ENCODE assay signal across 8 mouse cellular contexts in the genomic region with DNA sequence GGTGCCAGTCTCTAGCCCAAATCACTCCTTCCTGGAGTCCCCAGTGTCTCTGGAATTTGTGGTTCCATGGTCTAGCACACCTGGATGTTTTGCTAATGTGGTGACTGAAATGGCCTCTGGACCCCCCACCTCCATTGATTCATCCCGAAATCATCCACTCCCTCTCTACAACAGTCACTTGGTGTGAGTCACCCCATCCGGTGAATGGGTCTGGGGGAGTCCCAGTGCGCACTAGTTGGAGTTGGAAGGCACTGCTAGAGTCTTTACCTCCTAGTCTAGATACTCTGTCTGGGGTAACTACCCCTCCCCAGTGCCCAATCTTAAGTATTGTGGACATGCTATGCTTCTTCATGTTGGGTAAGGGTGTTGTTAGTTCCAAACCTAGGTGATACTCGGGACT. TPM values are rescaled to one million over a fixed set of nuclear protein-coding genes. Genes with fewer than 3 reads are reported as not detected.
DNase-seq lines count a peak whose midpoint lies in the region; ATAC-seq and TF ChIP-seq lines count a peak whose summit lies in the region.

No protein-coding gene starts in this region.

- peak overlapping the region; percentile 62 for H3K4me2 ChIP-seq in kidney, postnatal 0 days (ENCODE audit: low read length)
- peak overlapping the region; percentile 76 for H3K4me2 ChIP-seq in hindbrain, embryonic 16.5 days (ENCODE audit: low read length)
- H3K4me2 ChIP-seq in myocyte (ENCODE audit: low read depth) = peak overlapping the region; percentile 95

- H3K27ac ChIP-seq in kidney, postnatal 0 days = peak overlapping the region; percentile 93
- peak overlapping the region; percentile 88; the same call in 1 of the 2 replicates for H3K27ac ChIP-seq in embryonic facial prominence, embryonic 10.5 days (replicated peaks)
- no peak overlapping the region for H3K27ac ChIP-seq in hindbrain, embryonic 16.5 days (ENCODE audit: low read depth, low read length)

- peak overlapping the region; percentile 83 for H3K9ac ChIP-seq in kidney, postnatal 0 days (ENCODE audit: low read depth, low read length)
- peak overlapping the region; percentile 66 for H3K9ac ChIP-seq in hindbrain, embryonic 16.5 days (ENCODE audit: low read depth, low read length)

- 0 out of 2 replicates have a peak, but pooled peaks cover 5% of the 10 kb centered on the region for H3K36me3 ChIP-seq in kidney, postnatal 0 days (ENCODE audit: insufficient read depth, low read length)
- peaks cover 16% of the 10 kb centered on the region for H3K36me3 ChIP-seq in embryonic facial prominence, embryonic 10.5 days (replicated peaks)
- no peaks in the 10 kb centered on the region for H3K36me3 ChIP-seq in hindbrain, embryonic 16.5 days (ENCODE audit: control insufficient read depth, insufficient read depth, low read length)
- no peaks in the 10 kb centered on the region for H3K36me3 ChIP-seq in myocyte (ENCODE audit: control insufficient read depth, insufficient read depth)

- WGBS in kidney, postnatal 0 days = 51% methylated on average over 4 of the region's 4 CpGs
- 72% methylated on average over 4 of the region's 4 CpGs for WGBS in embryonic facial prominence, embryonic 10.5 days
- WGBS in hindbrain, embryonic 16.5 days = 68% methylated on average over 4 of the region's 4 CpGs

- H3K79me2 ChIP-seq in myocyte (ENCODE audit: control insufficient read depth, insufficient read depth) = peaks cover 32% of the 10 kb centered on the region

- H3K27me3 ChIP-seq in kidney, postnatal 0 days (ENCODE audit: insufficient read depth, low read length) = no peaks in the 10 kb centered on the region
- H3K27me3 ChIP-seq in embryonic facial prominence, embryonic 10.5 days (replicated peaks; ENCODE audit: low read depth, poor library complexity, severe bottlenecking) = no peaks in the 10 kb centered on the region
- no peaks in the 10 kb centered on the region for H3K27me3 ChIP-seq in hindbrain, embryonic 16.5 days (replicated peaks; ENCODE audit: control insufficient read depth, insufficient read depth, low read length)
- H3K27me3 ChIP-seq in myocyte (ENCODE audit: control insufficient read depth, insufficient read depth, insufficient read length) = no peaks in the 10 kb centered on the region

- H3K4me1 ChIP-seq in kidney, postnatal 0 days (replicated peaks; ENCODE audit: insufficient read depth, low read length) = peaks cover 31% of the 10 kb centered on the region
- peaks cover 51% of the 10 kb centered on the region for H3K4me1 ChIP-seq in embryonic facial prominence, embryonic 10.5 days
- peaks cover 13% of the 10 kb centered on the region for H3K4me1 ChIP-seq in hindbrain, embryonic 16.5 days (ENCODE audit: control insufficient read depth, insufficient read depth, low read depth, low read length)

- H3K4me3 ChIP-seq in kidney, postnatal 0 days (replicated peaks; ENCODE audit: low read depth, low read length) = peak overlapping the region; percentile 67
- H3K4me3 ChIP-seq in embryonic facial prominence, embryonic 10.5 days = peak overlapping the region; percentile 69
- peak overlapping the region; percentile 60 for H3K4me3 ChIP-seq in hindbrain, embryonic 16.5 days (ENCODE audit: low read length)
- H3K4me3 ChIP-seq in myocyte = peak overlapping the region; percentile 80

- no peak for DNase-seq in kidney, postnatal 0 days (ENCODE audit: low spot score)
- DNase-seq in kidney, adult 9 months = no peak
- no peak for DNase-seq in embryonic facial prominence, embryonic 10.5 days (ENCODE audit: low spot score)
- DNase-seq in embryo, embryonic 10 days (ENCODE audit: low spot score) = no peak
- DNase-seq in frontal cortex, postnatal 14 days (ENCODE audit: low spot score in 2 of 2) = no peak
- DNase-seq in gastrocnemius, postnatal 4 days (ENCODE audit: low spot score in 2 of 2) = no peak

- TF ChIP-seq CTCF in kidney, postnatal 0 days (IDR thresholded peaks at IDR 0.05; ENCODE audit: low read depth) = no peak

- no peaks in the 10 kb centered on the region for H3K9me3 ChIP-seq in kidney, postnatal 0 days (replicated peaks; ENCODE audit: low read length)
- H3K9me3 ChIP-seq in embryonic facial prominence, embryonic 10.5 days = no peaks in the 10 kb centered on the region
- no peaks in the 10 kb centered on the region for H3K9me3 ChIP-seq in hindbrain, embryonic 16.5 days (ENCODE audit: control insufficient read depth, low read length)

- peak overlapping the region; percentile 25 for H3ac ChIP-seq in myocyte (ENCODE audit: control insufficient read depth, insufficient read length)

- peak; percentile 18 for TF ChIP-seq POLR2A in myocyte (IDR thresholded peaks at IDR 0.05; ENCODE audit: insufficient read length, low read depth)

- ATAC-seq in kidney, postnatal 0 days (replicated peaks; ENCODE audit: low FRiP score, low read depth) = no peak
- ATAC-seq in hindbrain, embryonic 16.5 days = no peak

TF ChIP-seq in myocyte, 11 proteins besides CTCF, POLR2A, EP300 and RAD21:
- no peak for TF ChIP-seq MYOD1 (IDR thresholded peaks at IDR 0.05; ENCODE audit: control insufficient read depth in 1 of 3, insufficient read length in 2 of 3, low read depth in 2 of 3)
- no peak for TF ChIP-seq USF1 (IDR thresholded peaks at IDR 0.05; ENCODE audit: low read depth)
- TF ChIP-seq E2F4 (IDR thresholded peaks at IDR 0.05; ENCODE audit: insufficient read depth) = no peak
- no peak for TF ChIP-seq REST (IDR thresholded peaks at IDR 0.05; ENCODE audit: insufficient read depth, insufficient read length)
- TF ChIP-seq MAX (IDR thresholded peaks at IDR 0.05; ENCODE audit: low read depth) = no peak
- no peak for TF ChIP-seq POLR2AphosphoS2 (IDR thresholded peaks at IDR 0.05; ENCODE audit: insufficient read length, low read depth)
- no peak for TF ChIP-seq TCF12 (IDR thresholded peaks at IDR 0.05; ENCODE audit: insufficient read depth, poor library complexity, severe bottlenecking)
- TF ChIP-seq CEBPB (IDR thresholded peaks at IDR 0.05; ENCODE audit: insufficient read depth, poor library complexity, severe bottlenecking) = no peak
- no peak for TF ChIP-seq SRF (IDR thresholded peaks at IDR 0.05; ENCODE audit: control insufficient read depth, insufficient read length, low read depth)
- TF ChIP-seq MYOG (IDR thresholded peaks at IDR 0.05; ENCODE audit: control insufficient read depth in 1 of 3, insufficient read depth in 1 of 3, insufficient read length in 2 of 3, low read depth in 2 of 3) = no peak
- TF ChIP-seq TCF3 (IDR thresholded peaks at IDR 0.05; ENCODE audit: insufficient read length, low read depth) = no peak

RNA-seq across cellular contexts. Expression of gene Smtn, which starts 2.1 kb away (rescaled TPM):
- polyA plus RNA-seq in kidney, postnatal 0 days (2015; fragmentation: Nextera tagmentation; extraction: Ambion mirVana) = 86.4 and 94.3 TPM in 2 replicates
- 40.5 and 42.6 TPM in 2 replicates for polyA plus RNA-seq in embryonic facial prominence, embryonic 10.5 days (2016; fragmentation: Nextera tagmentation; extraction: Ambion mirVana)
- polyA plus RNA-seq in hindbrain, embryonic 16.5 days (2015; fragmentation: Nextera tagmentation; extraction: Ambion mirVana) = 15.2 and 21.8 TPM in 2 replicates
- 141 TPM for polyA plus RNA-seq in myocyte (2012; fragmentation: generic; extraction: Trizol)
- total RNA-seq in gastrocnemius, postnatal 4 days (2021) = 100 to 1,000 TPM; 283 to 313 TPM

RNA-seq across cellular contexts. Expression of gene Selenom, which starts 23.9 kb away (rescaled TPM):
- polyA plus RNA-seq in kidney, postnatal 0 days (2015; fragmentation: Nextera tagmentation; extraction: Ambion mirVana) = 124 and 125 TPM in 2 replicates
- polyA plus RNA-seq in embryonic facial prominence, embryonic 10.5 days (2016; fragmentation: Nextera tagmentation; extraction: Ambion mirVana) = 39.3 and 50.2 TPM in 2 replicates
- polyA plus RNA-seq in hindbrain, embryonic 16.5 days (2015; fragmentation: Nextera tagmentation; extraction: Ambion mirVana) = 176 and 225 TPM in 2 replicates
- polyA plus RNA-seq in myocyte (2012; fragmentation: generic; extraction: Trizol) = 270 TPM
- 10 to 100 TPM; 85.5 to 88.7 TPM for total RNA-seq in gastrocnemius, postnatal 4 days (2021)

RNA-seq across cellular contexts. Expression of gene Inpp5j, which starts 33.7 kb away (rescaled TPM):
- polyA plus RNA-seq in kidney, postnatal 0 days (2015; fragmentation: Nextera tagmentation; extraction: Ambion mirVana) = 4.5 and 4.7 TPM in 2 replicates
- 0.13 and 0.25 TPM in 2 replicates for polyA plus RNA-seq in embryonic facial prominence, embryonic 10.5 days (2016; fragmentation: Nextera tagmentation; extraction: Ambion mirVana)
- polyA plus RNA-seq in hindbrain, embryonic 16.5 days (2015; fragmentation: Nextera tagmentation; extraction: Ambion mirVana) = 12.5 and 13.9 TPM in 2 replicates
- 5.8 TPM for polyA plus RNA-seq in myocyte (2012; fragmentation: generic; extraction: Trizol)
- 1 to 10 TPM in 1 of 2 experiments, under 1 TPM in 1; 0.65 to 1.5 TPM for total RNA-seq in gastrocnemius, postnatal 4 days (2021)

RNA-seq across cellular contexts. Expression of gene Pla2g3, which starts 50.3 kb away (rescaled TPM):
- polyA plus RNA-seq in kidney, postnatal 0 days (2015; fragmentation: Nextera tagmentation; extraction: Ambion mirVana) = 0.25 and 0.32 TPM in 2 replicates
- 1.6 and 2.0 TPM in 2 replicates for polyA plus RNA-seq in embryonic facial prominence, embryonic 10.5 days (2016; fragmentation: Nextera tagmentation; extraction: Ambion mirVana)
- 4.0 and 9.2 TPM in 2 replicates for polyA plus RNA-seq in hindbrain, embryonic 16.5 days (2015; fragmentation: Nextera tagmentation; extraction: Ambion mirVana)
- 0.62 TPM for polyA plus RNA-seq in myocyte (2012; fragmentation: generic; extraction: Trizol)
- under 1 TPM in 1 of 2 experiments, not detected in 1; 0.10 TPM for total RNA-seq in gastrocnemius, postnatal 4 days (2021)
